Mouse (Mus musculus): ENCODE measurements at regions not wholly inside any gene's neighbourhood (a gene's known extent, or its start where the extent isn't known, plus 50 kb on each side); places are given as distances from the start of the nearest gene placed in this dataset.
A peak's percentile ranks its signal among the peaks of the same experiment; 100 is the strongest.
"Not testable (repeated sequence)": the region's sequence is repeated elsewhere in the genome, so short reads cannot be mapped to it uniquely, and the experiment has no call there.

DNA sequence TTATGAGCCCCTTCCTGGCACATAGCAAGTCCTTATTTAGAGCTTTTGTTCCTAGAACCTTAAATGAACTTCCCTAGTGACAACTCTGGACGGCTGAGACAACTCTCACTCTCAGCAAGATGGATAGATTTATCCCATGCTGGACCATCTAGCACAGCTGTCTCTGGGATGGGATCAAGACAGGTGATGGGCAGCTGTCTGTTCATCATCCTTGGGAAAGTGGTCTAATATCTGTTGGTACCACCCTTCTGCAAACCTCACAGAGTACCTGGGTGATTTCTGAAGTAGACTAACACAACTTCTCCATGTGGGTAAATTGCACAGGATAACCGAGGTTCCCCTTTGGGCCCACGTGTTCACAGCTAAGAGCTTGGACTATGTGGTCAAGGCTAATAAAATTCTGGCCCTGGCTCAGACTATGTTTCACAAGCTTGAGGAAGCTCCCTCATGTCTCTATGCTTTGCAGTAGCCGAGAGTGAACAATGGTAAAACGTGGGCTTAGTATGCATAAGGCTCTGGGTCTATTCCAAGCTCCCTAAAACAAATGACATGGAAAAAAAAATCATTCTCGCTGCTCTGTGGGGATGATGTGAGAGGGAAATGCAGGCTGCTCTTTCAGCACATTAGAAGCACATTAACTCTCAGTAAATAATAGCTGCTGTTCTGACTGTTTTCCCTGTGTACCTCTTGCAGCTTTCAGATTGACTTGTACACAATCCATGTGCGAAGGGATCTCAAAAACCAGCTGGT lies 135.1 kb upstream of the 1700056E22Rik start:
- Histone ChIP-seq H3K27ac (replicated peaks) (0 out of 2 replicates have a peak overlapping the region, but pooled peaks have one; percentile 2), H3K9ac (no peak overlapping the region), H3K4me3 (no peak overlapping the region), H3K27me3 (no peaks in the 10 kb centered on the region), H3K36me3 (no peaks in the 10 kb centered on the region), H3K9me3 (no peaks in the 10 kb centered on the region), H3K4me2 (no peak overlapping the region), H3K4me1 (replicated peaks) (0 out of 2 replicates have a peak, but pooled peaks cover 7% of the 10 kb centered on the region)
- ATAC-seq (ENCODE audit: low read depth), result no peak
- WGBS, result 60% methylated on average over 7 of the region's 7 CpGs

DNA sequence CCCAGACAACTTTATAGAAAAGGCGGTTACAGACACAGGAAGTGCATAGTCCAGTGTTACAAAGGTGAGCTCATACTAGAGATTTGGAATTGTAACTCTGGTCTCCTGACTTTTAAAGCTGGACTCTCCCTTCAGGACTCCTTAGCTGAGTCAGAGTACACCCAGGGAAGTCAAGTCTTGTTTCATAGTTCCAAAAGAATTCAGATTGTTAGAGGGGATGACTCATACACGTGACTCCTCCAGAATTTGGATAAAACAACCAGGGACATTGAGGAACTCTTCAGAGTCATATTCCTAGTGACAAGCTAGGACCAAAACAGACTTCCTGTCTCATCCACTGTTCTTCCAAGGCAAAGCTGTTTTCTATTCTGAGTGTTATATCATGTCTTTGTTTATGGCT lies 132.8 kb upstream of the 1700056E22Rik start:
- H3K4me3 ChIP-seq, result no peak overlapping the region
- H3K9me3 ChIP-seq, result no peaks in the 10 kb centered on the region
- no peaks in the 10 kb centered on the region for H3K36me3 ChIP-seq
- no peak overlapping the region for H3K9ac ChIP-seq
- H3K4me1 ChIP-seq (replicated peaks), result 0 out of 2 replicates have a peak, but pooled peaks cover 7% of the 10 kb centered on the region
- no peak for ATAC-seq (ENCODE audit: low read depth)
- no peaks in the 10 kb centered on the region for H3K27me3 ChIP-seq
- WGBS, result 79% methylated on average over 2 of the region's 2 CpGs
- no peak overlapping the region for H3K4me2 ChIP-seq
- H3K27ac ChIP-seq (replicated peaks), result no peak overlapping the region

DNA sequence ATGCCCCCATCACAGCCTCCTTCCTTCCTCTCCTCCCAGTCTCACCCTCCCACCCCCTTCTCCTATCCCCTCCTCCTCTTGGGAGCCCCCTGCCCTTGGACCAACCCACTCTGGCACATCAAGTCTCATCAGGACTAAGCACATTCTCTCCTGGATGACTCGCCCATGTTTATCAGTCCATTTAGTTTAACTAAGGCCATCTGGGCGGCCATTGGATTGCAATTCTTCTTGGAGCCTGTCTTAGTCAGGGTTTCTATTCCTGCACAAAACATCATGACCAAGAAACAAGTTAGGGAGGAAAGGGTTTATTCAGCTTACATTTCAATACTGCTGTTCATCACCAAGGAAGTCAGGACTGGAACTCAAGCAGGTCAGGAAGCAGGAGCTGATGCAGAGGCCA lies 128.4 kb upstream of the 1700056E22Rik start:
- WGBS, result 93% methylated on average over 2 of the region's 2 CpGs

DNA sequence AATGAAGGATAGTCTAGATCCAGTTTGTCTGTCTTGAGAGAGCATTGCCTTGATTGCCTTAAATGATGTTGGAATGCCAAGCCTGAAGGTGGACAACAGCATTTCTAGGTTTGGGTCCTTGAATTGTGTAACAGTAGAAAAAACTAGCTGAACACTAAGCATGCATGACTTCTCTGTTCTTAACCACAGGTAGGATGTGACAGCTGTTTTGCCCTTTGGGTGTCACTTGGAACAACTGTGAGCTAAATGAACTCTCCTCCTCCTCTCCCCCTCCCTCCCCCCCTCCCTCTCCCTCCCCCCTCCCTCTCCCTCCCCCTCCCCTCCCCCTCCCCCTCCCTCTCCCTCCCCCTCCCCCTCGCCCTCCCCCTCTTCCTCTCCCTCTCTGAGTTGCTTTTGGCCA lies 113.6 kb upstream of the 1700056E22Rik start:
- H3K4me1 ChIP-seq (replicated peaks), result no peaks in the 10 kb centered on the region
- H3K9ac ChIP-seq, result no peak overlapping the region
- H3K27me3 ChIP-seq, result no peaks in the 10 kb centered on the region
- H3K9me3 ChIP-seq, result no peaks in the 10 kb centered on the region
- no peak for ATAC-seq (ENCODE audit: low read depth)
- no peak overlapping the region for H3K4me3 ChIP-seq
- H3K36me3 ChIP-seq, result no peaks in the 10 kb centered on the region
- H3K4me2 ChIP-seq, result no peak overlapping the region
- no peak overlapping the region for H3K27ac ChIP-seq (replicated peaks)
- WGBS, result no CpG with 5 or more reads among the region's 1 CpGs

More for the DNA sequence above, 128.4 kb upstream of the 1700056E22Rik start:
- not testable (repeated sequence) for ATAC-seq (ENCODE audit: low read depth); H3K9me3 ChIP-seq; H3K36me3 ChIP-seq; H3K27me3 ChIP-seq; H3K4me2 ChIP-seq; H3K9ac ChIP-seq; H3K4me1 ChIP-seq (replicated peaks); H3K4me3 ChIP-seq; H3K27ac ChIP-seq (replicated peaks)

DNA sequence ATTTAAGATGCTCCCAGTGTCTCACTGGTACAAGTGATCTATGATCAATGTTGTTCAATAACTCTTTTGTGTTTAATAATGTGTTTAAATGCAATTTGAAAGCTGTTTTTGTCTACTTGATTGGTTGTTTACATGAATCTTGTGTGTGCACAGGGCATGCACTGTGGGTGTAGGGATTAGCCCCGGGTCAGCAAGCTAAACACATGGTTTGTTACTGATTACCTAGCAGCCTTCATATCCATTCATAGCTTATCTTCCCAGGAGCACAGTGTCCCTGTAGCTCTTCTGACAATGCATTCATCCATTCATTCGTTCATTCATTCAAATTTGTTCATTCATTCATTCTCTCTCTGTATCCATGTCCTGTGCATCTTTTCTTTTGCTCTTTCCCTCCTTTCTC lies 108.9 kb upstream of the 1700056E22Rik start:
- Histone ChIP-seq H3K27me3 (no peaks in the 10 kb centered on the region), H3K9ac (no peak overlapping the region), H3K9me3 (no peaks in the 10 kb centered on the region), H3K4me1 (replicated peaks) (no peaks in the 10 kb centered on the region), H3K36me3 (no peaks in the 10 kb centered on the region), H3K27ac (replicated peaks) (no peak overlapping the region), H3K4me2 (no peak overlapping the region), H3K4me3 (no peak overlapping the region)
- no peak for ATAC-seq (ENCODE audit: low read depth)
- WGBS, result 59% methylated on average over 2 of the region's 2 CpGs

DNA sequence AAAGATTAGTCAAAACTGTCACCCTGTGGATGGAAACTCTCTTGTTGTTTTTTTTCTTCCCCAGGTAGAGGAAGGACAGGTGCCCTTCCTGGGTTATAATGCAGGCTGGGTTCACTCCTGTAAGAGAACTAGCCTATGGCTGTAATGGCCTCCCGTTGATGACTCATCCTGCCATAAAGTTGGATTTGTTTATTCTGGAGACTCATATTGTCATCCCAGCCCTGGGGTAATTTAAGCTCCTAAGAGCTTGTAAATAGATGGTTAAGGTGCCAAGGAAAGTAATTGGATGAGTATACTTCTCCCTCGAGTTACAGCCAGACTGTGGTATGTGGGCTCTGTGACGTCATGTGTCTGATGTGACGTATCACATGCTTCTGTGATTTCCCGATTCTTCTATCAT lies 106.4 kb upstream of the 1700056E22Rik start:
- WGBS, result 49% methylated on average over 5 of the region's 5 CpGs
- H3K27ac ChIP-seq (replicated peaks), result no peak overlapping the region
- H3K4me3 ChIP-seq, result no peak overlapping the region
- no peaks in the 10 kb centered on the region for H3K36me3 ChIP-seq
- no peak for ATAC-seq (ENCODE audit: low read depth)
- no peaks in the 10 kb centered on the region for H3K4me1 ChIP-seq (replicated peaks)
- no peak overlapping the region for H3K4me2 ChIP-seq
- no peaks in the 10 kb centered on the region for H3K9me3 ChIP-seq
- H3K27me3 ChIP-seq, result no peaks in the 10 kb centered on the region
- H3K9ac ChIP-seq, result no peak overlapping the region

DNA sequence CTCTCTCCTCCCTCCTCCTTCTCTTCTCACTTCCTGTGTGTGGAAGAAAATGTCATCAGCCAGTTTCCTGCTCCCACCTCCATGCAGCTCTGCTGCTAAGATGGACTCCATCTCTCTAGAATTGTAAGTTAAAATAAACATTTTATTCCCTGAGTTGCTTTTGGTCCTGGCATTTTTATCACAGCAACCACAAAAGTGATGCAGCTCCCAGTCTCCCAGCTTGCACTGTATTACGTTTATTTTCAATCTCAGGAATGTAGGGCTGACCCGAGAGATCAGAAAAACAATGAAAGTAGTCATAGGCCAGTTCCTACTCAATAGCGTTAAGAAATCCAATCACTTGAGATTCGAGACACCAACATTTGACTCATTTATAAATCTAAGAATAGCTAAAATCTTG lies 106.0 kb upstream of the 1700056E22Rik start:
- H3K9me3 ChIP-seq, result no peaks in the 10 kb centered on the region
- H3K36me3 ChIP-seq, result no peaks in the 10 kb centered on the region
- H3K4me2 ChIP-seq, result no peak overlapping the region
- no peaks in the 10 kb centered on the region for H3K27me3 ChIP-seq
- H3K27ac ChIP-seq (replicated peaks), result no peak overlapping the region
- no peaks in the 10 kb centered on the region for H3K4me1 ChIP-seq (replicated peaks)
- H3K4me3 ChIP-seq, result no peak overlapping the region
- H3K9ac ChIP-seq, result no peak overlapping the region
- 71% methylated on average over 4 of the region's 4 CpGs for WGBS
- no peak for ATAC-seq (ENCODE audit: low read depth)

DNA sequence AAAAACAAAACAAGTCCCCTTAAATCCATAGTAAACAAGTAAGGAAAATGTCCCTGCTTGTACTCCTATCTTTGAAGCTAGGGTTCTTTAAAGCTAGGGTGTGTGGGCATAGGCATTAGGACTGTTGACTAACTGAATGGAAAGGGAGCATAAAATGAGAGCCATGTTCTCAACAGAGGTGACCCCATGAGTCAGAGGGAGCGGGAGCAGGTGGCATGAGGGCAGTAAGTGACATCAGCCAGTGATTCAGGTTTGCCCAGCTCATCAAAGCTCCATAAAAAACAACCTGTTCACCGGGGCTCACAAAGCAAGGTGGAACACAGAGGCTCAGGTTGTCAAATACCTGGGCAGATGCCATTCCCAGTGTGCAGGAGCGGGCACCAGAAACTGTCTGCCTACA lies 104.6 kb upstream of the 1700056E22Rik start:
- Histone ChIP-seq H3K4me1 (replicated peaks) (no peaks in the 10 kb centered on the region), H3K36me3 (no peaks in the 10 kb centered on the region), H3K9me3 (no peaks in the 10 kb centered on the region), H3K27ac (replicated peaks) (no peak overlapping the region), H3K27me3 (no peaks in the 10 kb centered on the region), H3K4me3 (no peak overlapping the region), H3K4me2 (no peak overlapping the region), H3K9ac (no peak overlapping the region)
- 89% methylated on average over 3 of the region's 3 CpGs for WGBS
- ATAC-seq (ENCODE audit: low read depth), result no peak

DNA sequence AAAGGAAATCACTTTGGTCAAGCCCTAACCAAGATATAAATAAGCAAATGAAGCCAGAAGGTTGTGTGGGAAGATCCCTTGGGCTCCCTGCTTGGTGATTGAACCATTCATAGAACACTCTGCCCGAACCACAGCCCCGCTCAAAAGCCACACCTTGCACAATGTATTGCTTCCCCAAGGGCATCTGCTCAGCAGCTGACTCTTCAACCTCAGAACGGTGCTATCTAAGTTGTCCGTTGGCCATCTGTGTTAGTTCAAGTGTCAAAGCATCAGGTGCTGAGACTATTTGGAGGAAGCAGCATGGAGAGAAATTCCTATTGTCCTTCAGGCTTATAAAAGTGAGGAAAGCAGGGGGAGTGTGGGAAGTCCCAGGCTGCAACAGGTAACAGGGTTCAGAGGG lies 96.8 kb upstream of the 1700056E22Rik start:
- Histone ChIP-seq H3K27me3 (no peaks in the 10 kb centered on the region), H3K4me1 (replicated peaks) (no peaks in the 10 kb centered on the region), H3K4me2 (no peak overlapping the region), H3K9ac (no peak overlapping the region), H3K4me3 (no peak overlapping the region), H3K9me3 (no peaks in the 10 kb centered on the region), H3K27ac (replicated peaks) (no peak overlapping the region), H3K36me3 (no peaks in the 10 kb centered on the region)
- WGBS, result 86% methylated on average over 4 of the region's 4 CpGs
- no peak for ATAC-seq (ENCODE audit: low read depth)

DNA sequence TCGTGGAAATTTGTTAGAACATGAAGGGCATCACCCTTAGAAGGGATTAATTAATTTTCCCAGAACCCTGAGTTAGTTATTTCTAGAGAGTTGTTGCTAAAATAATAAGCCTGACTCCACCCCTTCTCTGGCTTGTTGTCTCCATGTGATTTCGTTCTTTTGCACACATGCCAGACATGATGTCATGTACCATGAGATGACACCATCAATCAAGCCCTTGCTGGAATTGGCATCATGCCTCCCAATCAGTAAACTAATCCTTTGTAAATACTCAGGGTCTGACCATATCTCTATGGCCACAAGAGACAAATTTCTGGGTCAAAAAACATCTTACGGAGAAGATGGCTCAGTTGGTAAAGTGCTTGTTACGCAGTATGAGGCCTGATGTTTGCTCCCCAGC lies 93.2 kb upstream of the 1700056E22Rik start:
- 81% methylated on average over 4 of the region's 4 CpGs for WGBS

DNA sequence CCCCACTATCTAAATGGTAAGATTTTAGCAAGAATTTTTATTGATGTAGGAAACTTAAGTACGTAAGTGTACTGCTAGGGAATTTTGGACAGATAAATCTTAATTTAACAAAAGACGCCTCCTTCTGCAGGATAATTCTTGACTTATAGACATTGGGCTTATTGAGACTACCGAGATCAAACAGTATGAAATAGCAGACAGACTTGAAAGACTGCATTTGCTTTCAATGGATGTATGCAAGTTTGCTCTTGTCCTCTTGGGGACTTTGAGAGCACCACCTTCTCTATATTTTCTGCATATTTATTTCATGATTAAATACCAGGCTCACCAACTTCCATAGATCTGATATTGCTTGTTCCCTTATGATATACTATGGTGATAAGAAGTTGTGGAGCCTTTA lies 92.8 kb upstream of the 1700056E22Rik start:
- no peak for ATAC-seq (ENCODE audit: low read depth)

More for the DNA sequence above, 93.2 kb upstream of the 1700056E22Rik start:
- Histone ChIP-seq H3K4me2 (no peak overlapping the region), H3K9me3 (no peaks in the 10 kb centered on the region), H3K27ac (replicated peaks) (no peak overlapping the region), H3K36me3 (no peaks in the 10 kb centered on the region), H3K9ac (no peak overlapping the region), H3K4me3 (no peak overlapping the region), H3K27me3 (no peaks in the 10 kb centered on the region), H3K4me1 (replicated peaks) (no peaks in the 10 kb centered on the region)
- no peak for ATAC-seq (ENCODE audit: low read depth)

More for the DNA sequence above, 92.8 kb upstream of the 1700056E22Rik start:
- no peaks in the 10 kb centered on the region for H3K36me3 ChIP-seq
- no peaks in the 10 kb centered on the region for H3K27me3 ChIP-seq
- WGBS, result 88% methylated on average over 3 of the region's 3 CpGs
- H3K9ac ChIP-seq, result no peak overlapping the region
- no peaks in the 10 kb centered on the region for H3K9me3 ChIP-seq
- no peak overlapping the region for H3K27ac ChIP-seq (replicated peaks)
- no peak overlapping the region for H3K4me2 ChIP-seq
- H3K4me3 ChIP-seq, result no peak overlapping the region
- no peaks in the 10 kb centered on the region for H3K4me1 ChIP-seq (replicated peaks)

Data from neural tube, embryonic 13.5 days (tissue).